Mouse (Mus musculus) ES-E14 (cell line): Measurements from ENCODE around the gene Kif1b. TPM values are rescaled to one million over a fixed set of nuclear protein-coding genes. Genes with fewer than 3 reads are reported as not detected.

Experiments used
- DNase-seq: peaks from one replicate; pipeline ENCODE4 v3.0.0-alpha.2; 2013; ENCODE audit warnings: low read depth, low spot score
- H3K27ac ChIP-seq: 2 replicates; pipeline ENCODE4 v1.5.1; 2012; ENCODE audit warnings: low read depth, mild to moderate bottlenecking, low read length, moderate library complexity, mixed read lengths; ENCODE audit not compliant: poor library complexity, insufficient read depth, severe bottlenecking
- H3K36me3 ChIP-seq: 2 replicates; pipeline ENCODE4 v1.6.1; 2012; ENCODE audit warnings: mild to moderate bottlenecking, low read length, moderate library complexity, mixed read lengths; ENCODE audit not compliant: control insufficient read depth, poor library complexity, insufficient read depth, severe bottlenecking
- H3K4me1 ChIP-seq, 2 experiments: fragments of 150-350 bp in 1 of 2; sonication (generic) in 1 of 2; 2 replicates each; pipeline ENCODE4 v1.6.1; 2012; ENCODE audit warnings: low read length in 2 of 2, mild to moderate bottlenecking in 1 of 2, mixed read lengths in 1 of 2; ENCODE audit not compliant: control insufficient read depth in 2 of 2, insufficient read depth in 2 of 2, poor library complexity in 1 of 2
- H3K4me3 ChIP-seq, 2 experiments: fragments of 150-350 bp in 1 of 2; sonication (generic) in 1 of 2; 2 replicates each; pipeline ENCODE4 v1.5.1; 2012; ENCODE audit warnings: low read length in 2 of 2, low read depth in 1 of 2, mild to moderate bottlenecking in 1 of 2, mixed read lengths in 1 of 2; ENCODE audit not compliant: insufficient read depth in 1 of 2, poor library complexity in 1 of 2, severe bottlenecking in 1 of 2
- H3K9ac ChIP-seq: 2 replicates; pipeline ENCODE4 v1.6.1; 2012; ENCODE audit warnings: low read depth, mild to moderate bottlenecking, low read length, mixed read lengths; ENCODE audit not compliant: poor library complexity, insufficient read depth, severe bottlenecking
- H3K9me3 ChIP-seq: fragments of 150-350 bp; sonication (generic); 2 replicates; pipeline ENCODE4 v1.6.1; 2012; ENCODE audit warnings: low read depth, mild to moderate bottlenecking, low read length; ENCODE audit not compliant: control insufficient read depth, insufficient read depth
- CHD2 ChIP-seq: IDR thresholded peaks from 2 replicates; pipeline ENCODE4 v1.6.1; 2014; ENCODE audit warnings: mild to moderate bottlenecking, low read depth, low read length, inconsistent platforms
- HCFC1 ChIP-seq: IDR thresholded peaks from 2 replicates; pipeline ENCODE4 v1.6.1; 2012; ENCODE audit warnings: low read length, inconsistent platforms, borderline replicate concordance; ENCODE audit not compliant: insufficient read depth
- MAFK ChIP-seq: IDR thresholded peaks from 2 replicates; pipeline ENCODE4 v1.6.1; 2014; ENCODE audit warnings: mild to moderate bottlenecking, low read depth, low read length, inconsistent platforms; ENCODE audit not compliant: insufficient read depth
- ZC3H11A ChIP-seq: IDR thresholded peaks from 2 replicates; pipeline ENCODE4 v1.6.1; 2012; ENCODE audit warnings: low read depth, mild to moderate bottlenecking, inconsistent platforms, low read length, borderline replicate concordance
- ZNF384 ChIP-seq: IDR thresholded peaks from 2 replicates; pipeline ENCODE4 v1.6.1; 2012; ENCODE audit warnings: low read depth, low read length, inconsistent platforms
- in situ Hi-C, 2 experiments: fragments of 600-800 bp; cut with MboI; formaldehyde crosslinking; loops; one replicate each; pipeline ENCODE4 v1.15.1; 2025; ENCODE audit warnings: low sequenced_read_pairs in 2 of 2, inconsistent platforms in 1 of 2; ENCODE audit not compliant: unreplicated experiment in 2 of 2
- total RNA-seq: library from RNA; depleted of rRNA; stranded (reverse); fragments of 300-350 nt; gene quantifications from 2 replicates; pipeline ENCODE4 v1.2.3, GENCODE M21; 2012

Gene Kif1b
- total RNA-seq, 1 experiment, result 27.1 TPM

DNA sequence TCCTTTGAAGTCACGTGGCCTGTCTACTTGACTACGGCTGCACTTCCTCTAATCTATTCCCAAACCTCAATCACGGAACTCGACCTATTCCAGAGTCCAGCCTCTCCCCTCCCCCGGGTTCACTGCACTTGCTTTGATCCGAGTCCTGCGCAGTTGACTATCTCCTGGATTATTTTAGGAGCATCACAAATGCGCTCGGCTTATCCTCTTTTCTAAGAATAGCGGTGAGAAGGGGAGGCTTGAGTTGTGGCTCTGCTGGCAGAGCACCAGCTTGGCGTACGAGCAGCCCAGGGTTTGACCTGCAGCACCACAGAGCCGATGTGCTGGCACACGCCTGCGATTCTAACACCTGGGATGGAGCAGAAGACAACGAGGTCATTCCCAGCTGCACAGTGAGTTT is 16.2 kb upstream of the Kif1b start:
- TF ChIP-seq MAFK, result no peak
- TF ChIP-seq HCFC1, result no peak
- TF ChIP-seq CHD2, result no peak
- TF ChIP-seq ZC3H11A, result no peak
- TF ChIP-seq ZNF384, result no peak
- Histone ChIP-seq H3K4me1 (no peaks in the 10 kb centered on the region; a peak in 1 of 4 replicates), H3K4me3 (no peak overlapping the region), H3K9me3 (no peaks in the 10 kb centered on the region), H3K9ac (no peak overlapping the region), H3K36me3 (peaks cover 8% of the 10 kb centered on the region), H3K27ac (no peak overlapping the region)
- DNase-seq, result no peak
- in situ Hi-C loops, result no loop called here

DNA sequence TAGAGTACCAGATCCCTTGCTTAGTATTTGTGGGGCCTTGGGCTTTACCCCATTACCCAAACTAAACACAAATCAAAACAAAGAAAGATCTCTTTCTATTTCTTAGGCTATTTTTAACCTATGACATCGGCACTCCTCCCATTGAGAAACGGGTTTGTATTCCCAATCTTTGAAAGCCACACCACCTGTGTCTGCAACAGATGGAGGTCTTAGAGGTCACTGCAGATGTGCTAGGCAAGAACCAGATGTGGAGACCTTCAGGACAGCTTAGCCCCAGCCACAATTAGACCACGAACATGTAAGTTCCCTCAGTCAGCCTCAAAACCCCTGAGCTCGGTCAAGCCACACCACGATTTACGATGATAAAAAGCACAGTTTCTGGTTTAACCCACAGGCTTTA is 15.2 kb upstream of the Kif1b start:
- TF ChIP-seq CHD2 (no peak), ZC3H11A (no peak), MAFK (no peak), HCFC1 (no peak), ZNF384 (no peak)
- H3K9ac ChIP-seq, result no peak overlapping the region
- no peaks in the 10 kb centered on the region; a peak in 1 of 4 replicates for H3K4me1 ChIP-seq
- in situ Hi-C loops, result no loop called here
- H3K27ac ChIP-seq, result no peak overlapping the region
- H3K4me3 ChIP-seq, result no peak overlapping the region
- peaks cover 4% of the 10 kb centered on the region; the same call in 1 of the 2 replicates for H3K36me3 ChIP-seq
- H3K9me3 ChIP-seq, result no peaks in the 10 kb centered on the region
- DNase-seq, result no peak

DNA sequence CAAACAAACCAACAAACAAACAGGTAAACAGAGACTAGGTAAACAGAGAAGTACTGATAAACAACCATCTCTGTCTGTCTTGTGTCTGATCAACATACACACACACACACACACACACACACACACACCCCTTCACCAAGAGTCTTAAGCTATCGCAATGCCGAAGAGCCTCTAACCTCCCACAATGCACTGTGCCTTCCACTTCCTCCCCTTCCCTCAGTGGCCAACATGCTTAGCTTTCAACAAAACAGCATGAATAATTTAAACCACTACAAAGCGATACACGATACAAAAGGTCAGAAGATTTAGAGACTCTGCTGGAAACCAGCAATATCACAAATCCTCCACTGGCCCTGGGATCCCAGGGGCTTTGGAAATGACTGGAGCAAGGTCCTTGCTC is 14.8 kb upstream of the Kif1b start:
- H3K27ac ChIP-seq, result no peak overlapping the region
- TF ChIP-seq ZC3H11A, result no peak
- TF ChIP-seq CHD2, result no peak
- TF ChIP-seq ZNF384, result no peak
- peaks cover 1% of the 10 kb centered on the region; the same call in 1 of the 2 replicates for H3K36me3 ChIP-seq
- H3K9ac ChIP-seq, result no peak overlapping the region
- no peaks in the 10 kb centered on the region for H3K9me3 ChIP-seq
- in situ Hi-C loops, result no loop called here
- no peak for DNase-seq
- H3K4me3 ChIP-seq, result no peak overlapping the region
- H3K4me1 ChIP-seq, result no peaks in the 10 kb centered on the region; a peak in 1 of 4 replicates

DNA sequence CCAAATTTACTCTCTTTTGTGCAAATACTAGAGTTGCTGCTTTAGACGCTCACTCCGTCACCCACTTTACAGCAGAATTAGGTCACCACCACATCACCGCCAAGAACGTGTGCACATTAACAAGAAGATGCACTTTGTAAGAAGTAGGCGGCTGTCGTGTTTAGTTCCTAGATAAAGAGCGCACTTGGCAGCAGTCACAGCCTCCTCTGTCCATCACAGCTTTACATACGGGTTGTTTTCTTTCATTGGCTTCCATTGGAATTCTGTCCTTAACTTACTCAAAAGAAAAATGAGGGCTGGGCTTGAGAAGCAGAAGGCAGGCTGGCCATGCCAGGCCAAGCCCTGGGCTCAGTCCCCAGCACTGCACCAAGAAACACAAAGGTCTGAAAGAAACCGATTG is 11.6 kb upstream of the Kif1b start:
- Histone ChIP-seq H3K4me1 (no peaks in the 10 kb centered on the region; a peak in 1 of 4 replicates), H3K36me3 (no peaks in the 10 kb centered on the region), H3K4me3 (no peak overlapping the region), H3K9me3 (no peaks in the 10 kb centered on the region), H3K9ac (no peak overlapping the region), H3K27ac (no peak overlapping the region)
- in situ Hi-C loops, result no loop called here
- no peak for DNase-seq
- TF ChIP-seq ZNF384, result no peak
- no peak for TF ChIP-seq HCFC1

DNA sequence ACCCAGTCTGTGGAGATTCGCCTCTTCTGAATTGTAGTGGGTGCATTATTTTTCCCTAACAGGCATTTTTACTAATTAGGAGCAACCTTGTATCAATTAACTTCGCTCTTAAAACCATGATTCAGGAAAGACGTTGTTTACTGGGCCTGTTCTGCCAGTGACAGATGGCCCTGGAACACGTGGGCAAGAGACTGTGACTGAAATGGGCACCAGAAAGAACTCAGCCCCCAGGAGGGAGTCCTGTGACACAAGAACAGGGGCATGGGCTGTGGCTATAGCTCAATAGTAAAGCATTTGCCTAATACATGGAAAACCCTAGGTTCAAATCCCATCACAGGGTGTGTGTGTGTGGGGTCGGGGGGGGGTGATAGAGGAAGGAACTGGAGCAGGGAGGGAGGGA is 9.9 kb upstream of the Kif1b start:
- no peaks in the 10 kb centered on the region for H3K4me1 ChIP-seq

More for the DNA sequence above, 9.9 kb upstream of the Kif1b start:
- in situ Hi-C loops, result no loop called here
- TF ChIP-seq CHD2, result no peak
- TF ChIP-seq ZNF384, result no peak
- no peak for TF ChIP-seq ZC3H11A
- TF ChIP-seq HCFC1, result no peak
- no peak for TF ChIP-seq MAFK
- H3K27ac ChIP-seq, result no peak overlapping the region
- no peaks in the 10 kb centered on the region for H3K9me3 ChIP-seq
- no peak for DNase-seq
- H3K36me3 ChIP-seq, result no peaks in the 10 kb centered on the region
- H3K4me3 ChIP-seq, result no peak overlapping the region
- H3K9ac ChIP-seq, result no peak overlapping the region
